Mouse (Mus musculus) embryonic fibroblast, embryonic 13.5 days (primary cell): ENCODE data around the gene Cd247.

Source experiments
- CTCF ChIP-seq: IDR thresholded peaks from 2 replicates; pipeline ENCODE4 v1.5.1; 2011; ENCODE audit warnings: mild to moderate bottlenecking, control low read depth, low read length, moderate library complexity, borderline replicate concordance; ENCODE audit not compliant: insufficient read depth
- POLR2A ChIP-seq: IDR thresholded peaks from 2 replicates; pipeline ENCODE4 v1.6.1; 2011; ENCODE audit warnings: low read depth, mild to moderate bottlenecking, control low read depth, low read length, moderate library complexity

DNA sequence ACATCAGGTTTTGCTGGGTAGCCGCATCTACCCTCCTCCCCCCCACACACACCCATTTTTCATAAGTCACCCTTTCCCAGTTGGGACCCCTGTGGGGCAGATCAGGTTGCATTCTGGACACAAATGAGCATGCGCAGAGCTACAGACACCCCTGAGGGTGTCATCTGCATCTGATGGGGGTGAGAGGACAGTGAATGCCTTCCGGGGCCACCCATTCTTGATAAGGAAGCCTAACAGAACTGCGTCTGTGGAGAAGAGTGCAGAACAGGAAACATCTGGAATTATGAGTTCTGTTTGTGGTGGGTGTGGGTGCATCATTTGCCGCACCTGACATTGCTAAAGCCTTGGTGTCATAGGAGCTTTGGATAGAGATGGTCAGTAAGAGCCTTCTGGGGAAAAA, 22.7 kb downstream of the Cd247 start:
- TF ChIP-seq CTCF (no peak), POLR2A (no peak)
